Mouse (Mus musculus): ENCODE results near the gene Irgm2.
"Not testable (repeated sequence)": the region's sequence is repeated elsewhere in the genome, so short reads cannot be mapped to it uniquely, and the experiment has no call there.

GRCm38 (mm10) chr11:58224872-58225271 lies 25.5 kb downstream of the Irgm2 start:
- TF ChIP-seq CTCF (IDR thresholded peaks at IDR 0.05; ENCODE audit: low read depth, low read length); TAL1 (conservative IDR thresholded peaks at IDR 0.05; ENCODE audit: low read depth, low read length); GATA1 (IDR thresholded peaks at IDR 0.05; ENCODE audit: borderline replicate concordance, low read length); POLR2AphosphoS5 (IDR thresholded peaks at IDR 0.05; ENCODE audit: insufficient replicate concordance, low read depth, low read length); GATA2 (IDR thresholded peaks at IDR 0.05; ENCODE audit: borderline replicate concordance, low read depth, low read length): not testable (repeated sequence)
